Mouse (Mus musculus) midbrain, embryonic 16.5 days (tissue): ENCODE results near the gene Lipk. TPM values are rescaled to one million over a fixed set of nuclear protein-coding genes. Genes with fewer than 3 reads are reported as not detected.

Source experiments
- ATAC-seq: fragments of 200-750 bp; cut with Nextera tagmentation; 2 replicates; pipeline ENCODE4 v1.8.0; 2017; ENCODE audit warnings: moderate TSS enrichment
- H3K27ac ChIP-seq: fragments of 300-500 bp; sonication (generic); 2 replicates; pipeline ENCODE4 v1.5.1; 2014; ENCODE audit warnings: mild to moderate bottlenecking, low read length, mixed read lengths
- H3K27me3 ChIP-seq: fragments of 300-500 bp; sonication (generic); 2 replicates; pipeline ENCODE4 v1.6.1; 2014; ENCODE audit warnings: low read depth, low read length, mixed read lengths; ENCODE audit not compliant: control insufficient read depth, insufficient read depth
- H3K36me3 ChIP-seq: fragments of 300-500 bp; sonication (generic); 2 replicates; pipeline ENCODE4 v1.6.1; 2014; ENCODE audit warnings: mild to moderate bottlenecking, low read length, moderate library complexity, mixed read lengths; ENCODE audit not compliant: control insufficient read depth, insufficient read depth
- H3K4me1 ChIP-seq: fragments of 300-500 bp; sonication (generic); 2 replicates; pipeline ENCODE4 v1.6.1; 2014; ENCODE audit warnings: mild to moderate bottlenecking, low read length, mixed read lengths; ENCODE audit not compliant: control insufficient read depth, insufficient read depth
- H3K4me2 ChIP-seq: fragments of 300-500 bp; sonication (generic); 2 replicates; pipeline ENCODE4 v1.6.1; 2014; ENCODE audit warnings: mild to moderate bottlenecking, low read length, mixed read lengths
- H3K4me3 ChIP-seq: fragments of 300-500 bp; sonication (generic); 2 replicates; pipeline ENCODE4 v1.5.1; 2014; ENCODE audit warnings: low read depth, mild to moderate bottlenecking, low read length, moderate library complexity, mixed read lengths
- H3K9ac ChIP-seq: fragments of 300-500 bp; sonication (generic); 2 replicates; pipeline ENCODE4 v1.6.1; 2014; ENCODE audit warnings: low read depth, low read length, mixed read lengths
- H3K9me3 ChIP-seq: fragments of 300-500 bp; sonication (generic); replicated peaks from 2 replicates; pipeline ENCODE4 v1.6.1; 2014; ENCODE audit warnings: mild to moderate bottlenecking, low read length, mixed read lengths; ENCODE audit not compliant: control insufficient read depth, poor library complexity, severe bottlenecking
- WGBS: fragments of 180-500 bp; shearing (Covaris S2); extraction: QIAGEN DNeasy Blood & Tissue Kit; methylation state at CpG from one replicate; pipeline ENCODE4 v1.1.7; 2014; 5-methylcytosine and 5-hydroxymethylcytosine counted together
- polyA plus RNA-seq: library from polyadenylated mRNA; unstranded; fragments of >200 nt; fragmentation: Nextera tagmentation; extraction: Ambion mirVana; gene quantifications from 2 replicates; pipeline ENCODE4 v1.2.1, GENCODE M21; 2015

The Lipk gene
- polyA plus RNA-seq = not detected in 2 replicates

DNA sequence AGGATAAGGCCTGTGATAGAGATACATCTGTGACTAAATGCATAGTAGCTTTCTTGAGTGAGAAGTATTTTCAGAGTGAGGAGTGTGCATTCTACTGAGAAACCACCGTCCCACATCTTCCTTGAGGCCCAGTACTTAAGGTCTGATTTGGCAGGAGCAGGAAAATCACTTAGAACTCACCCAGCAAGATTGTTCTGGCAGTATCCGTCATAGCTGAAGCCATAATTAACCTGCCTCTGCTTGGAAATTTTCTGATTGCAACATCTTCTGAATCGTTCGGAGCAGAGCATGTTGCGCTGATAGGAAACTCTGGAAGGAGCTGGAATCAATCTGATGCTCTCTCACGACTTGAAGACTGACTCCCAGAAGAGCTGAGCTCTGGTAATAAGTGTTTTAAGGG lies at the start of gene Lipk:
TSS of gene Lipk (plus strand) at position 289 of the 400 bp plus-strand sequence.
- 88% methylated on average over 6 of the region's 6 CpGs for WGBS
- Histone ChIP-seq H3K9ac (no peak within 1 kb of the TSS), H3K9me3 (no peaks in the 10 kb centered on the region), H3K4me1 (no peaks in the 10 kb centered on the region), H3K27ac (no peak within 1 kb of the TSS), H3K36me3 (no peaks in the 10 kb centered on the region), H3K4me3 (no peak within 1 kb of the TSS), H3K27me3 (no peaks in the 10 kb centered on the region), H3K4me2 (no peak within 1 kb of the TSS)
- ATAC-seq = no peak

DNA sequence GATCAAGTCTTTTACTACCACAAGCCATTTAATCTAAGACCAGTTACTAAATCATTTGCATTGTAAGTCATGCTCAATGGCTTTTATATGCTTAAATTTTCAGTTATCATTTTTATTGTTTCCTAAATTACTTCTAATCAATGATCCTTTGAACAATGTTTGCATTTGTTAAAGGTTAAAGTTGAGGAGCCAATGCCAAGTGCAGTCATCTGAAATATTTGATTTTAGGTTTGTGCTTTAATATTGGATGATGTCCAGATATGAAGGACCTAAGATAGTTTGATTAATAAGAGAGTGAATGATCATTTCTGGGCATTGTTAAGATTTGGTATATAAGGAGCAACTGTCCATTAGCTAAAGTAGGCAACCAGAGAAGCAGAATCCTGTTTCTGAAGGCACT lies 47.2 kb upstream of the Lipk start, which contains the start of gene Lipf:
TSS of gene Lipf (plus strand) at position 301 of the 400 bp plus-strand sequence.
- Histone ChIP-seq H3K4me3 (no peak within 1 kb of the TSS), H3K4me2 (no peak within 1 kb of the TSS), H3K9ac (no peak within 1 kb of the TSS), H3K4me1 (no peaks in the 10 kb centered on the region), H3K27ac (no peak within 1 kb of the TSS), H3K36me3 (no peaks in the 10 kb centered on the region), H3K9me3 (no peaks in the 10 kb centered on the region), H3K27me3 (no peaks in the 10 kb centered on the region)
- ATAC-seq = no peak

DNA sequence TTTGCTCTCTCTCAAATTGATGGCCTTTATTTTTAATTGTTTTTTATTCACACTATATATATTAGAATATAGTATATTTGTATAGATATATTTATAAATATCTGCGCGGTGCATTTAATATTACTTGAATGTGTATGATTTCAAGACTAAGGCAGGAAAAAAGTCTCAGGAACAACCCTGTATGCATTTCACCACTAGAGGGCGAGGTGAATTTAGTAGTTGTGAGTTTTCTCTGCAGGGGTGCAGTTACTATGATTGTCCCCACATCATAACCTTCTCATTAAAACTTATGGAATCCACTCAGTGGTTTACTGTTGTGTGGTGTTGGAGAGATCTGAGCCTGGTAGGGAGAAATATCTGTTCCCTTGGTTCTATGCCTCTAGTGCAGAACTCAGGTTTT lies 29.1 kb upstream of the Lipk start:
- no peaks in the 10 kb centered on the region for H3K4me1 ChIP-seq
- H3K27ac ChIP-seq = no peak overlapping the region
- no peak overlapping the region for H3K9ac ChIP-seq
- no peak overlapping the region for H3K4me3 ChIP-seq
- no peaks in the 10 kb centered on the region for H3K36me3 ChIP-seq
- no peak for ATAC-seq
- H3K27me3 ChIP-seq = no peaks in the 10 kb centered on the region
- H3K9me3 ChIP-seq = no peaks in the 10 kb centered on the region
- H3K4me2 ChIP-seq = no peak overlapping the region
- 48% methylated on average over 3 of the region's 3 CpGs for WGBS

DNA sequence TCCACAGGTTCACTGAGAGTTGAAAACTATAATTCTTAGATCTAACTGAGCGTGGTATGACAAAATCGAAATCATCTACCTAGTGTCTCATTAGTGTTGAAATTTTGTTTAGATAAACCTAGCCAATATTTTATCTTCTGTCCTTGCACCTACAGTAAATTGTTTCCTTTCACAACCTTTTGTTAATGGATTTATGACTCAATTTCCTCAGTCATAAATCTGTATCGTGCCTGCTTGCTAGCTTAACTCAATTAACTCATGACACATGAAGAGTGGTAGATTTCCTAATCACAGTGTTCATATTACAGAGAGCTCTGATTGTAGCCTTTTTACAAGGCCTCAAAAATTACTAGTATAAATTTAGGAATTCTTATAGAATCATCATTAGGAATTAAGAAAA lies 25.0 kb upstream of the Lipk start:
- Histone ChIP-seq H3K9me3 (no peaks in the 10 kb centered on the region), H3K27ac (no peak overlapping the region), H3K27me3 (no peaks in the 10 kb centered on the region), H3K4me2 (no peak overlapping the region), H3K4me1 (no peaks in the 10 kb centered on the region), H3K4me3 (no peak overlapping the region), H3K9ac (no peak overlapping the region), H3K36me3 (no peaks in the 10 kb centered on the region)
- WGBS = 93% methylated on average over 3 of the region's 3 CpGs
- ATAC-seq = no peak

DNA sequence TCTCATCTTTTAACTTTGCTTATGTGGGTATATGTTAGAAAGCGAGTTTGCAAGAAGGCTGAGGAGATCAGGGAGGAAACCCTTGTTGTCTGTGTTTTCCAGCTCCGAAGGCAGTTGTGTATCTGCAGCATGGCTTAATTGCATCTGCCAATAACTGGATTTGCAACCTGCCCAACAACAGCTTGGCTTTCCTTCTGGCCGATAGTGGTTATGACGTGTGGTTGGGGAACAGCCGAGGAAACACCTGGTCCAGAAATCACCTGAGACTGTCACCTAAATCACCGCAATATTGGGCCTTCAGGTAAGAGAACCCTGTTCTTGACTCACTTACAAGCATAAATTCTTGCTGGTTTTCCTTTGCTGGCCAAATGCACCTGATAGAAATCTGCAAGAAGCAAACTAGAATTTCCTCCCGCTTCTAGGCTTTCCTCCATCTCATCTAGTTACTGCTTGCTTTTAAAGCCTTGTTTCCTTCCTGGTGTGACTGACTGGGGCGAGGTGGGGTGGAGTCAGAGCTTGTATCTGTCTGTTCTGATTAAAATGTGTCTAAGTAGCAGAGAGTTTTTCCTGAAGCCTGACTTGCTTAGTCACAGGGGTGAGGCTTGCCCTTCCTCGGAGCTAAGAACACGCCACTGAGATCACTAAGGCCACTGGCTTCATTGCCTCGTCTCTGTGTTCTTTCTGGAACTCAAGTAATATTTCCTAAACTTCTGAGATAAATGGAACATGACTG lies 13.5 kb downstream of the Lipk start:
- Histone ChIP-seq H3K4me1 (no peaks in the 10 kb centered on the region), H3K27ac (no peak overlapping the region), H3K27me3 (no peaks in the 10 kb centered on the region), H3K9ac (no peak overlapping the region), H3K36me3 (no peaks in the 10 kb centered on the region), H3K4me2 (no peak overlapping the region), H3K9me3 (no peaks in the 10 kb centered on the region), H3K4me3 (no peak overlapping the region)
- 90% methylated on average over 11 of the region's 11 CpGs for WGBS
- no peak for ATAC-seq

DNA sequence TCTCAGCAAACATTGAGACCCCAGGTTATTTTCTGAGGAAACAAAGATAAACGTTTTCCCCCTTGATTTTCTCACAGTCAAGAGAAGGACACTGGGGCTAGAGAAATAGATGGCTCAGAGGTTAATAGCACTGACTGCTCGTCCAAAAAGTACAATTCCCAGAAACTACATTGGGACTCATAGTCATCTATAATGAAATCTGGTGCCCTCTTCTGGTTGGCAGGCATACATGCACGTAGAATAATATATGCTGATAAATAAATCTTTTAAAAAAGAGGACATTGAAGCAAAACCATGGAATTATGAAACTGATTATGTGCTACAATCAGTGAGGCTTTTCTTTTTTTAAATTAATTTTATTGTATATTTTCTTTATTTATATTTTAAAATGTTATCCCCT lies 14.7 kb downstream of the Lipk start:
- no peaks in the 10 kb centered on the region for H3K27me3 ChIP-seq
- no peak for ATAC-seq
- 44% methylated on average over 3 of the region's 3 CpGs for WGBS

DNA sequence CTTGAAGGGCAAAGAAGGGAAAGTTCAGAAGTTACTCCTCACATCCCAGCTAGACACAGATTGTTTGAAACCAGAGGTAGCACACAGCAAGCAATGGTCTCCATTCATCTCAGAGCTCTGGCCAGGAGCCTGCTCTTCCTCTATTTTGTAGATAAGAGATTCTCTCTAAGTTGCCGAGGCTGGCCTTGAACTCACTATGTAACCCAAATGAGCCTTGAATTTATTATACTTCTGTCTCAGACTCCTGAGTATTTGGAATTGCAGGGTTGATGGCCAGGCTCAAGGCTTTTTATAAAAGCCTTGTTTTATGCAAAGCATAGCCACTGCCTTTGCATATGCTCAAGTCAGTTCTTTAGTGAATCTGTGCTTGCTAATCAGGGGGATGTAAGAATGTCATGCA lies 31.6 kb downstream of the Lipk start:
- no peak for ATAC-seq
- no peaks in the 10 kb centered on the region for H3K9me3 ChIP-seq
- H3K4me3 ChIP-seq = no peak overlapping the region
- H3K4me2 ChIP-seq = no peak overlapping the region
- no peaks in the 10 kb centered on the region for H3K27me3 ChIP-seq
- WGBS = 74% methylated on average over 1 of the region's 1 CpGs
- no peak overlapping the region for H3K9ac ChIP-seq
- no peaks in the 10 kb centered on the region for H3K4me1 ChIP-seq
- H3K27ac ChIP-seq = no peak overlapping the region
- H3K36me3 ChIP-seq = no peaks in the 10 kb centered on the region

More for the DNA sequence above, 14.7 kb downstream of the Lipk start:
- H3K9ac ChIP-seq = no peak overlapping the region
- H3K27ac ChIP-seq = no peak overlapping the region
- H3K4me2 ChIP-seq = no peak overlapping the region
- H3K4me1 ChIP-seq = no peaks in the 10 kb centered on the region
- H3K9me3 ChIP-seq = no peaks in the 10 kb centered on the region
- H3K36me3 ChIP-seq = no peaks in the 10 kb centered on the region
- no peak overlapping the region for H3K4me3 ChIP-seq

DNA sequence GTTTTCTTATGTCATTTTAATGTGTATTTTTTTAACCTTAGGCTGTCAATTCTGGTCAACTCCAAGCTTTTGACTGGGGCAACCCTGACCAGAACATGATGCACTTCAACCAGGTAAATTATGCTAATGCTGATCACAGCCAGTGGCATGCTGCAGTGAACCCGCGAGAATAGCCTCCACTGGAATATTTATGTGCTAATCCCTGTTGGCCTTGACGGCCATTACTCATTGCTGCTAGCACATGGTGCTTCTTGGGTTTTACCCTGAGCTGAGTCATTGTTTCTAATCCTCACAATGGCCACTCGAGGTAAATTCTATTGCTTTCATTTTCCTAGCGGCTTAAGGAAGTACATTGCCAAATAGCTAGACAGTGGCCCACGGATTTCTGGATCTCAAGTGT lies 34.9 kb downstream of the Lipk start:
- no peak overlapping the region for H3K4me2 ChIP-seq
- no peaks in the 10 kb centered on the region for H3K9me3 ChIP-seq
- H3K27ac ChIP-seq = no peak overlapping the region
- no peak for ATAC-seq
- H3K9ac ChIP-seq = no peak overlapping the region
- H3K27me3 ChIP-seq = no peaks in the 10 kb centered on the region
- H3K4me1 ChIP-seq = no peaks in the 10 kb centered on the region
- H3K36me3 ChIP-seq = no peaks in the 10 kb centered on the region
- H3K4me3 ChIP-seq = no peak overlapping the region
- 60% methylated on average over 6 of the region's 6 CpGs for WGBS

DNA sequence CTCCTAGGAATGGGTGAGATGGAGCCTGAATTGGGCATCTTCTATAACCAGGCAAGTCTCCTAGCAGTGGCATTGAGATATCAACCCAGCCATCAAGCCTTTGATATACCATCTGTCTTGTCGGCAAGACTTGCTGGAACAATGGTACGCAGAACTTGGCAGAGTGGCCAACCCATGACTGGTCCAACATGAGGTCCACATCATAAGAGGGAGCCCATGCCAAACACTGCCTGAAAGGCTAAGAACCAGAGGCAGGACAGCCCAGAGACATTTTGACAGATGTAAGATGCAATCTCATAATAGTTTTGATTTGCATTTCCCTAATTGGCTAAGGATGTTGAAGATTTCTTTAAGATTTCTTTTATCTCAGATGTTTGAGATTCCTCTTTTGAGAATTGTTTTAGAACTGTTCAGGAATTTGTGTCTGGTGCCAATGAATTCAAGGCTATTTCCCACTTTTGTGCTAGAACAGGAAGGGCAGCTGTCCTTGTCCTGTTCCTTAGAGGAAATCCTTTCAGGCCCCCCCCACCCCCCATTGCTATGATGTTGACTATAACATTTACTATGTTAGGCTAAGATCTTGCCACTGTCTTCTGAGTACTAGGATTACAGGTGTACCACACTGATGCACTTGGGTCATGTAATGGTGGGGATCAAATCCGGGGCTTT lies 41.4 kb downstream of the Lipk start:
- Histone ChIP-seq H3K9me3 (no peaks in the 10 kb centered on the region), H3K9ac (no peak overlapping the region), H3K36me3 (no peaks in the 10 kb centered on the region), H3K4me1 (no peaks in the 10 kb centered on the region), H3K27me3 (no peaks in the 10 kb centered on the region), H3K4me3 (no peak overlapping the region), H3K4me2 (no peak overlapping the region), H3K27ac (no peak overlapping the region)
- ATAC-seq = no peak
- 93% methylated on average over 3 of the region's 3 CpGs for WGBS
